Mouse (Mus musculus) liver, adult 2 months (tissue): ENCODE measurements around the gene Kif13a. TPM values are rescaled to one million over a fixed set of nuclear protein-coding genes. Genes with fewer than 3 reads are reported as not detected.

Experiments used
- DNase-seq: peaks from one replicate; pipeline ENCODE4 v3.0.0-alpha.2; 2011; ENCODE audit warnings: low read depth, low spot score; ENCODE audit errors: extremely low read depth
- H3K27ac ChIP-seq: fragments of 200-500 bp; replicated peaks from 2 replicates; pipeline ENCODE4 v1.5.1; 2012; ENCODE audit warnings: low read depth, mild to moderate bottlenecking, control low read depth, inconsistent platforms, low read length; ENCODE audit not compliant: insufficient read depth
- H3K27me3 ChIP-seq: fragments of 200-500 bp; 2 replicates; pipeline ENCODE4 v1.6.1; 2012; ENCODE audit warnings: mild to moderate bottlenecking, moderate library complexity, low read length, inconsistent platforms; ENCODE audit not compliant: control insufficient read depth, insufficient read depth
- H3K36me3 ChIP-seq: fragments of 200-500 bp; 2 replicates; pipeline ENCODE4 v1.6.1; 2012; ENCODE audit warnings: low read length, inconsistent platforms; ENCODE audit not compliant: control insufficient read depth, insufficient read depth
- H3K4me1 ChIP-seq: fragments of 200-500 bp; 2 replicates; pipeline ENCODE4 v1.6.1; 2011; ENCODE audit warnings: low read length; ENCODE audit not compliant: control insufficient read depth, insufficient read depth
- H3K4me3 ChIP-seq: fragments of 200-500 bp; 2 replicates; pipeline ENCODE4 v1.5.1; 2011; ENCODE audit warnings: low read depth, mild to moderate bottlenecking, control low read depth, low read length, moderate library complexity; ENCODE audit not compliant: insufficient read depth
- H3K79me2 ChIP-seq: fragments of 200-500 bp; 2 replicates; pipeline ENCODE4 v1.6.1; 2012; ENCODE audit warnings: inconsistent platforms, mild to moderate bottlenecking, low read length, moderate library complexity; ENCODE audit not compliant: control insufficient read depth, insufficient read depth
- H3K9ac ChIP-seq: fragments of 200-500 bp; 2 replicates; pipeline ENCODE4 v1.6.1; 2012; ENCODE audit warnings: low read depth, mild to moderate bottlenecking, control low read depth, inconsistent platforms, low read length
- CTCF ChIP-seq: fragments of 200-500 bp; IDR thresholded peaks from 2 replicates; pipeline ENCODE4 v1.5.1; 2011; ENCODE audit warnings: low read depth, low read length, control low read depth
- POLR2A ChIP-seq: fragments of 200-500 bp; IDR thresholded peaks from 2 replicates; pipeline ENCODE4 v1.6.1; 2011; ENCODE audit warnings: low read length, control low read depth; ENCODE audit not compliant: insufficient read depth; ENCODE audit errors: extremely low read depth
- WGBS: fragments of 180-500 bp; shearing (Covaris S2); methylation state at CpG from one replicate; pipeline ENCODE4 v1.1.7; 2018; 5-methylcytosine and 5-hydroxymethylcytosine counted together
- polyA plus RNA-seq: library from polyadenylated mRNA; depleted of rRNA; stranded (reverse); fragments of >200 nt; gene quantifications from 2 replicates; pipeline ENCODE4 v1.2.3, GENCODE M21; 2012
- total RNA-seq: library from RNA; depleted of rRNA; stranded (reverse); fragments of >200 nt; gene quantifications from 2 replicates; pipeline ENCODE4 v1.2.3, GENCODE M21; 2014

Gene Kif13a
- total and polyA plus RNA-seq, 2 experiments: 6.6 to 11.1 TPM

DNA sequence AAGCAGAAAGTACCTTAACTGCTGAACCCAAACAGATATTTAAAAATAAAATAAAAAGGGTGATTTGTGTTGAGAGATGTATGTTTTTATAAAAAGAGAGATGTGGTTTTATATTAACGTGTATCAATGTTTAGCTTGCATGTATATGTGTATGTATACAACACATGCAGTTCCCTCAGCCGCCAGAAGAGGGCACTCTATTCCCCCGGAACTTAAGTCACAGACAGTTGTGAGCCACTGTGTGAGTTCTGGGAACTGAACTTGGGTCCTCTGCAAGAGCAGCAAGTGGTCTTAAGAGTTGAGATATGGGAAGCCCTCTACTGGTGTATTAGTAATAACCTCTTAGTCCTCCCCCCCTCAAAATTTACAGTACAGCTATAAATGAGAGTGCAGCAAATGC lies 96.7 kb downstream of the Kif13a start:
- Histone ChIP-seq H3K4me3 (no peak overlapping the region), H3K9ac (no peak overlapping the region), H3K4me1 (no peaks in the 10 kb centered on the region), H3K27me3 (no peaks in the 10 kb centered on the region), H3K79me2 (no peaks in the 10 kb centered on the region), H3K36me3 (peaks cover 10% of the 10 kb centered on the region), H3K27ac (no peak overlapping the region)
- TF ChIP-seq CTCF (peak; percentile 53; the same call in 1 of the 2 replicates), POLR2A (no peak)
- 73% methylated on average over 3 of the region's 3 CpGs for WGBS
- peak; percentile 25 for DNase-seq

GRCm38 (mm10) chr13:46823271-46823670 lies 106.4 kb downstream of the Kif13a start:
- Histone ChIP-seq H3K27me3 (no peaks in the 10 kb centered on the region), H3K79me2 (no peaks in the 10 kb centered on the region), H3K36me3 (peaks cover 14% of the 10 kb centered on the region; the same call in 1 of the 2 replicates), H3K9ac (no peak overlapping the region), H3K4me3 (no peak overlapping the region), H3K4me1 (0 out of 2 replicates have a peak, but pooled peaks cover 2% of the 10 kb centered on the region), H3K27ac (no peak overlapping the region)
- TF ChIP-seq POLR2A (no peak), CTCF (no peak)
- DNase-seq: no peak
- WGBS: over 99% methylated on average over 4 of the region's 4 CpGs

GRCm38 (mm10) chr13:46822200-46822599 lies 107.5 kb downstream of the Kif13a start:
- 92% methylated on average over 8 of the region's 8 CpGs for WGBS
- DNase-seq: no peak

DNA sequence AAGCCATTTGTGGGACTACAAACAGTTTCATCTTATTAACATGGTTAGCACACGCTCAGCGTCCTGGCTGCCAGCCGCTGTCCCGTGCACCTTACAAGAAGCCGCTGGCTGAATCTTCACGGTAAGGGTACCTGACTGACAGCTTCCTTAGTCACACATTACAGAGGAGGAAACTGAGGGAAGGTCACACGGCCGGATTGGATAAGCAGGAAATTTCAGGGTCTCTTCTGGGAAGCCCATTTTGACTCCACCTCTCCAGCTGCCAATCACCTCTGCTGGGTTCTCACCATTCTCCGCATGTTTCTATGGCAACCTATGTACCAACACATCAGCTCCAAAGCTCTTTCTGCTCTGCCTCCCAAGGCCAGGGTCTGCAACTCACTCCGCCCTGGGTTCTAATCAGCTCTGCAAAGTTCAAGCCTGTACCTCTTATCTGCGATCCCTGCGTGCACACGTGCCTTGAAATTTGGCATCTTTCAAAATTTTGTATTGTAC lies 109.9 kb downstream of the Kif13a start:
- TF ChIP-seq POLR2A: no peak
- TF ChIP-seq CTCF: no peak
- Histone ChIP-seq H3K27ac (no peak overlapping the region), H3K4me3 (no peak overlapping the region), H3K4me1 (0 out of 2 replicates have a peak, but pooled peaks cover 2% of the 10 kb centered on the region), H3K36me3 (peaks cover 12% of the 10 kb centered on the region; the same call in 1 of the 2 replicates), H3K9ac (no peak overlapping the region), H3K27me3 (no peaks in the 10 kb centered on the region), H3K79me2 (no peaks in the 10 kb centered on the region)
- 93% methylated on average over 13 of the region's 13 CpGs for WGBS
- no peak for DNase-seq

More at GRCm38 (mm10) chr13:46822200-46822599, 107.5 kb downstream of the Kif13a start:
- H3K27ac ChIP-seq: no peak overlapping the region
- 0 out of 2 replicates have a peak, but pooled peaks cover 2% of the 10 kb centered on the region for H3K4me1 ChIP-seq
- TF ChIP-seq POLR2A (no peak), CTCF (no peak)
- no peak overlapping the region for H3K9ac ChIP-seq
- H3K4me3 ChIP-seq: no peak overlapping the region
- H3K27me3 ChIP-seq: no peaks in the 10 kb centered on the region
- no peaks in the 10 kb centered on the region for H3K79me2 ChIP-seq
- peaks cover 14% of the 10 kb centered on the region; the same call in 1 of the 2 replicates for H3K36me3 ChIP-seq

DNA sequence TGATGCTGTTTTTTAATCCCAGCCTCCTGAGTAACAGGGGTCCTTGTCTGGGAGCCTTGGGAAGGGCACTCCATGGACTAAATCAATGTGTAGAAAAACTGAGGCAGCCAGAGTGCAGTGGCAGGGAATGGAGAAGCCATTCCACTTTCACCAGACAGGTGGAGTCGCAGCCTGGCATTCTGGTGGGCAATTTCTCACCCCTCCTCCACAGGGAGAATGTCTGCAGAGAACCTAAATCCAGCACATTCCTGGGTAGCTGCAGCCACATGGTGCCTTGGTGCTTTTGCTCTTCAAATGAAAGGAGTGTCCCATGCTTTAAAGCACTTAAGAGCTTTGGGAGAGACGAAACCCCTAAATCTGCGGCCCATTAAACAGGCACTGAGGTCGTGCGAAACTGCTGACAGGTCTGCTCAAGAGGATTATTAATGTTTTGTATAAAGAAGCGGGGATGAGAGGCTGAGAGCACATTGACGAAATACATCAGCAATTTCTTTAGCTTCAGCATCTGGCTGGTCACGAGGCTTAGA lies 110.4 kb downstream of the Kif13a start:
- 93% methylated on average over 8 of the region's 8 CpGs for WGBS
- no peak overlapping the region for H3K27ac ChIP-seq
- no peak for TF ChIP-seq CTCF

GRCm38 (mm10) chr13:46818374-46818773 lies 111.3 kb downstream of the Kif13a start:
- Histone ChIP-seq H3K27ac (no peak overlapping the region), H3K9ac (no peak overlapping the region), H3K79me2 (no peaks in the 10 kb centered on the region), H3K36me3 (peaks cover 7% of the 10 kb centered on the region; the same call in 1 of the 2 replicates), H3K27me3 (no peaks in the 10 kb centered on the region), H3K4me3 (no peak overlapping the region), H3K4me1 (0 out of 2 replicates have a peak, but pooled peaks cover 2% of the 10 kb centered on the region)
- no peak for TF ChIP-seq POLR2A
- no peak for TF ChIP-seq CTCF
- DNase-seq: peak; percentile 39
- 51% methylated on average over 9 of the region's 9 CpGs for whole genome bisulfite sequencing

More for the DNA sequence above, 110.4 kb downstream of the Kif13a start:
- no peak overlapping the region for H3K4me3 ChIP-seq
- no peaks in the 10 kb centered on the region for H3K79me2 ChIP-seq
- peaks cover 10% of the 10 kb centered on the region; the same call in 1 of the 2 replicates for H3K36me3 ChIP-seq
- no peak for DNase-seq
- H3K27me3 ChIP-seq: no peaks in the 10 kb centered on the region
- no peak overlapping the region for H3K9ac ChIP-seq
- 0 out of 2 replicates have a peak, but pooled peaks cover 2% of the 10 kb centered on the region for H3K4me1 ChIP-seq
